ENCODE assay signal across 15 mouse cellular contexts in genomic region chr11:107407698-107408097, GRCm38 (mm10).
DNase-seq lines count a peak whose midpoint lies in the region; ATAC-seq and TF ChIP-seq lines count a peak whose summit lies in the region.
"Had no signal": no experiment of that assay in that cellular context is flagged by ENCODE, and none has a peak within 500 bp of the region (broad histone marks: within the 10 kb centered on the region; RNA-seq: fewer than 3 reads in every experiment).

No protein-coding gene starts in this region.

- H3K4me1 ChIP-seq in ES-E14 (ENCODE audit: control insufficient read depth in 2 of 2, insufficient read depth in 2 of 2, low read length in 2 of 2, poor library complexity in 1 of 2) = peaks cover 21 to 38% of the 10 kb centered on the region in 2 experiments
- peaks cover 9% of the 10 kb centered on the region for H3K4me1 ChIP-seq in bone marrow, adult 2 months (ENCODE audit: control insufficient read depth, insufficient read depth, low read length)
- H3K4me1 ChIP-seq in liver, embryonic 13.5 days (replicated peaks) = peaks cover 91% of the 10 kb centered on the region
- peaks cover 31% of the 10 kb centered on the region for H3K4me1 ChIP-seq in embryonic facial prominence, embryonic 10.5 days

- H3K36me3 ChIP-seq in ES-E14 (ENCODE audit: control insufficient read depth, insufficient read depth, low read length, poor library complexity, severe bottlenecking) = no peaks in the 10 kb centered on the region
- H3K36me3 ChIP-seq in liver, embryonic 13.5 days = no peaks in the 10 kb centered on the region
- no peaks in the 10 kb centered on the region; the same call in 1 of the 2 replicates for H3K36me3 ChIP-seq in embryonic facial prominence, embryonic 10.5 days (replicated peaks)
- H3K36me3 ChIP-seq: hindbrain, embryonic 15.5 days; midbrain, embryonic 10.5 days had no signal

- TF ChIP-seq CTCF in bone marrow, adult 2 months (IDR thresholded peaks at IDR 0.05; ENCODE audit: control insufficient read depth, insufficient read depth, low read length) = no peak

- no peak for DNase-seq in ES-E14 (ENCODE audit: low read depth, low spot score)
- peak; percentile 22 for DNase-seq in liver, embryonic 13.5 days
- peak; percentile 63 to 79 for DNase-seq in natural killer cell, adult 2 months (ENCODE audit: low spot score in 2 of 2)
- no peak for DNase-seq in embryonic facial prominence, embryonic 10.5 days (ENCODE audit: low spot score)
- no peak for DNase-seq in gastrocnemius, postnatal 10 days
- DNase-seq in left cerebral cortex, adult 8-10 months (ENCODE audit: low spot score in 2 of 2) = no peak
- DNase-seq: cerebellum, adult 11 months; heart, adult 18-20 months; kidney, adult 8-10 months; right cerebral cortex, postnatal 25 days; thymus, adult 2 months had no signal

- in situ Hi-C loops in ES-E14 (cut with MboI; ENCODE audit: low sequenced_read_pairs in 2 of 2, unreplicated experiment in 2 of 2) = no loop called here

- no peak overlapping the region for H3K4me3 ChIP-seq in ES-E14 (ENCODE audit: insufficient read depth in 1 of 2, low read depth in 1 of 2, low read length in 2 of 2, poor library complexity in 1 of 2, severe bottlenecking in 1 of 2)
- H3K4me3 ChIP-seq in bone marrow, adult 2 months (replicated peaks; ENCODE audit: control insufficient read depth, low read depth, low read length) = no peak overlapping the region
- H3K4me3 ChIP-seq in liver, embryonic 13.5 days (replicated peaks) = 0 out of 2 replicates have a peak overlapping the region, but pooled peaks have one; percentile 2
- H3K4me3 ChIP-seq in embryonic facial prominence, embryonic 10.5 days = no peak overlapping the region
- H3K4me3 ChIP-seq: hindbrain, embryonic 15.5 days; midbrain, embryonic 10.5 days; myocyte had no signal

- H3K9me3 ChIP-seq in ES-E14 (ENCODE audit: control insufficient read depth, insufficient read depth, low read depth, low read length) = no peaks in the 10 kb centered on the region
- no peaks in the 10 kb centered on the region for H3K9me3 ChIP-seq in liver, embryonic 13.5 days (replicated peaks)
- H3K9me3 ChIP-seq in embryonic facial prominence, embryonic 10.5 days = no peaks in the 10 kb centered on the region
- H3K9me3 ChIP-seq: hindbrain, embryonic 15.5 days; midbrain, embryonic 10.5 days had no signal

- no peak for TF ChIP-seq POLR2A in bone marrow, adult 2 months (IDR thresholded peaks at IDR 0.05; ENCODE audit: borderline replicate concordance, control insufficient read depth, low read depth, low read length)

- 15% methylated on average over 9 of the region's 9 CpGs for WGBS in bone marrow, adult 2 months
- WGBS in liver, embryonic 13.5 days (ENCODE audit: insufficient replicate concordance) = 15% methylated on average over 9 of the region's 9 CpGs
- 90% methylated on average over 9 of the region's 9 CpGs for WGBS in embryonic facial prominence, embryonic 10.5 days

- H3K9ac ChIP-seq in ES-E14 (ENCODE audit: insufficient read depth, low read depth, low read length, poor library complexity, severe bottlenecking) = no peak overlapping the region
- H3K9ac ChIP-seq in liver, embryonic 13.5 days = peak overlapping the region; percentile 49
- H3K9ac ChIP-seq: hindbrain, embryonic 15.5 days had no signal

- H3K27ac ChIP-seq in ES-E14 (ENCODE audit: insufficient read depth, low read depth, low read length, poor library complexity, severe bottlenecking) = 0 out of 2 replicates have a peak overlapping the region, but pooled peaks have one; percentile 15
- H3K27ac ChIP-seq in bone marrow, adult 2 months (ENCODE audit: control insufficient read depth, insufficient read depth, low read depth, low read length, poor library complexity) = peak overlapping the region; percentile 64
- peak overlapping the region; percentile 87 for H3K27ac ChIP-seq in liver, embryonic 13.5 days
- H3K27ac ChIP-seq in embryonic facial prominence, embryonic 10.5 days (replicated peaks) = no peak overlapping the region
- H3K27ac ChIP-seq: hindbrain, embryonic 15.5 days; midbrain, embryonic 10.5 days had no signal

- H3K4me2 ChIP-seq in liver, embryonic 13.5 days = peak overlapping the region; percentile 55
- H3K4me2 ChIP-seq: hindbrain, embryonic 15.5 days had no signal

- ATAC-seq in liver, embryonic 13.5 days (ENCODE audit: low read depth) = peak; percentile 71

- H3K27me3 ChIP-seq in liver, embryonic 13.5 days = no peaks in the 10 kb centered on the region
- no peaks in the 10 kb centered on the region for H3K27me3 ChIP-seq in embryonic facial prominence, embryonic 10.5 days (replicated peaks; ENCODE audit: low read depth, poor library complexity, severe bottlenecking)
- H3K27me3 ChIP-seq: hindbrain, embryonic 15.5 days had no signal

TF ChIP-seq in ES-E14, 5 proteins besides CTCF, POLR2A, EP300 and RAD21:
- TF ChIP-seq HCFC1 (IDR thresholded peaks at IDR 0.05; ENCODE audit: borderline replicate concordance, insufficient read depth, low read length) (no peak), CHD2 (IDR thresholded peaks at IDR 0.05; ENCODE audit: low read depth, low read length) (no peak), MAFK (IDR thresholded peaks at IDR 0.05; ENCODE audit: insufficient read depth, low read depth, low read length) (no peak), ZC3H11A (IDR thresholded peaks at IDR 0.05; ENCODE audit: borderline replicate concordance, low read depth, low read length) (no peak), ZNF384 (IDR thresholded peaks at IDR 0.05; ENCODE audit: low read depth, low read length) (no peak)

Comparison
In these comparisons a context has a peak if more than half of its experiments do, and no peak if none do; other contexts are left out.
1. DNase-seq: peak in liver, embryonic 13.5 days (single experiment) and natural killer cell, adult 2 months (2 of 2); none in ES-E14 (single experiment), embryonic facial prominence, embryonic 10.5 days (single experiment), gastrocnemius, postnatal 10 days (single experiment) and left cerebral cortex, adult 8-10 months (0 of 2).